9 mouse cellular contexts compared by ENCODE assay signal in genomic region chr1:180116525-180116924, GRCm38 (mm10).
A peak's percentile ranks its signal among the peaks of the same experiment; 100 is the strongest.
DNase-seq lines count a peak whose midpoint lies in the region; ATAC-seq and TF ChIP-seq lines count a peak whose summit lies in the region.
"Had no signal": no experiment of that assay in that cellular context is flagged by ENCODE, and none has a peak within 500 bp of the region (broad histone marks: within the 10 kb centered on the region; RNA-seq: fewer than 3 reads in every experiment).

No protein-coding gene starts in this region.

- TF ChIP-seq POLR2A in embryonic fibroblast, embryonic 13.5 days (IDR thresholded peaks at IDR 0.05; ENCODE audit: low read depth, low read length) = no peak

- no peaks in the 10 kb centered on the region for H3K4me1 ChIP-seq in forebrain, embryonic 11.5 days (replicated peaks; ENCODE audit: control insufficient read depth, insufficient read depth, low read length)
- H3K4me1 ChIP-seq in forebrain, embryonic 12.5 days = no peaks in the 10 kb centered on the region
- no peaks in the 10 kb centered on the region for H3K4me1 ChIP-seq in midbrain, embryonic 14.5 days (ENCODE audit: control insufficient read depth, insufficient read depth, low read length)
- no peaks in the 10 kb centered on the region for H3K4me1 ChIP-seq in midbrain, embryonic 13.5 days (replicated peaks)
- H3K4me1 ChIP-seq in embryonic fibroblast, embryonic 13.5 days (ENCODE audit: control insufficient read depth, insufficient read depth, low read length) = no peaks in the 10 kb centered on the region
- H3K4me1 ChIP-seq: heart, embryonic 15.5 days had no signal

- H3K9ac ChIP-seq in forebrain, embryonic 11.5 days (ENCODE audit: low read length) = no peak overlapping the region
- H3K9ac ChIP-seq in forebrain, embryonic 12.5 days = no peak overlapping the region
- H3K9ac ChIP-seq in midbrain, embryonic 14.5 days (replicated peaks; ENCODE audit: low read length) = no peak overlapping the region
- H3K9ac ChIP-seq in midbrain, embryonic 13.5 days (replicated peaks) = no peak overlapping the region
- H3K9ac ChIP-seq: heart, embryonic 15.5 days had no signal

- no peak overlapping the region for H3K27ac ChIP-seq in forebrain, embryonic 11.5 days (ENCODE audit: low read depth, low read length)
- H3K27ac ChIP-seq in forebrain, embryonic 12.5 days = no peak overlapping the region
- H3K27ac ChIP-seq in midbrain, embryonic 14.5 days (replicated peaks; ENCODE audit: low read depth, low read length) = no peak overlapping the region
- no peak overlapping the region for H3K27ac ChIP-seq in midbrain, embryonic 13.5 days
- no peak overlapping the region for H3K27ac ChIP-seq in embryonic fibroblast, embryonic 13.5 days (ENCODE audit: insufficient read depth, low read length)
- H3K27ac ChIP-seq: heart, embryonic 15.5 days had no signal

- WGBS in forebrain, embryonic 11.5 days = 79% methylated on average over 1 of the region's 1 CpGs
- WGBS in forebrain, embryonic 12.5 days = 86% methylated on average over 1 of the region's 1 CpGs
- WGBS in midbrain, embryonic 14.5 days = 88% methylated on average over 1 of the region's 1 CpGs
- 81% methylated on average over 1 of the region's 1 CpGs for WGBS in midbrain, embryonic 13.5 days

- intact Hi-C loops in left cerebral cortex, postnatal 36 days (cut with DNase I) = loop anchor here (5.0 kb wide), 1 partner anchor 259 kb away; no protein-coding TSS in a partner anchor

- peak; percentile 27; the same call in 1 of the 2 replicates for TF ChIP-seq CTCF in embryonic fibroblast, embryonic 13.5 days (IDR thresholded peaks at IDR 0.05; ENCODE audit: borderline replicate concordance, insufficient read depth, low read length)

- peak; percentile 55 for DNase-seq in forebrain, embryonic 11.5 days (ENCODE audit: low spot score)
- peak; percentile 32 for DNase-seq in midbrain, embryonic 14.5 days
- peak; percentile 30 for DNase-seq in thymus, postnatal 0 days (ENCODE audit: low spot score)
- DNase-seq in natural killer cell, adult 2 months (ENCODE audit: low spot score in 2 of 2) = no peak
- DNase-seq in left cerebral cortex, postnatal 36 days (ENCODE audit: low spot score in 2 of 2) = no peak

- H3K4me2 ChIP-seq in forebrain, embryonic 11.5 days (ENCODE audit: low read depth, low read length, severe bottlenecking) = no peak overlapping the region
- H3K4me2 ChIP-seq in forebrain, embryonic 12.5 days = no peak overlapping the region
- no peak overlapping the region for H3K4me2 ChIP-seq in midbrain, embryonic 14.5 days (ENCODE audit: low read length)
- H3K4me2 ChIP-seq in midbrain, embryonic 13.5 days (replicated peaks) = no peak overlapping the region
- H3K4me2 ChIP-seq: heart, embryonic 15.5 days had no signal

- H3K4me3 ChIP-seq in forebrain, embryonic 11.5 days (ENCODE audit: low read depth, low read length) = no peak overlapping the region
- no peak overlapping the region for H3K4me3 ChIP-seq in forebrain, embryonic 12.5 days (replicated peaks)
- no peak overlapping the region for H3K4me3 ChIP-seq in midbrain, embryonic 14.5 days (replicated peaks; ENCODE audit: low read depth, low read length)
- H3K4me3 ChIP-seq in midbrain, embryonic 13.5 days (replicated peaks) = no peak overlapping the region
- H3K4me3 ChIP-seq in embryonic fibroblast, embryonic 13.5 days (ENCODE audit: insufficient read depth, low read length) = no peak overlapping the region
- H3K4me3 ChIP-seq: heart, embryonic 15.5 days had no signal

- H3K36me3 ChIP-seq in forebrain, embryonic 11.5 days (ENCODE audit: control insufficient read depth, insufficient read depth, low read length) = no peaks in the 10 kb centered on the region; the same call in 1 of the 2 replicates
- peaks cover 5% of the 10 kb centered on the region; the same call in 1 of the 2 replicates for H3K36me3 ChIP-seq in forebrain, embryonic 12.5 days (replicated peaks)
- H3K36me3 ChIP-seq in midbrain, embryonic 14.5 days (ENCODE audit: control insufficient read depth, insufficient read depth, low read length) = peaks cover 6% of the 10 kb centered on the region
- H3K36me3 ChIP-seq in midbrain, embryonic 13.5 days = peaks cover 16% of the 10 kb centered on the region

- no peaks in the 10 kb centered on the region for H3K9me3 ChIP-seq in forebrain, embryonic 11.5 days (ENCODE audit: control insufficient read depth, low read length)
- H3K9me3 ChIP-seq in forebrain, embryonic 12.5 days = no peaks in the 10 kb centered on the region
- H3K9me3 ChIP-seq in midbrain, embryonic 14.5 days (ENCODE audit: control insufficient read depth, low read length) = no peaks in the 10 kb centered on the region
- H3K9me3 ChIP-seq in midbrain, embryonic 13.5 days = no peaks in the 10 kb centered on the region
- H3K9me3 ChIP-seq: heart, embryonic 15.5 days had no signal

- no peaks in the 10 kb centered on the region for H3K27me3 ChIP-seq in forebrain, embryonic 11.5 days (ENCODE audit: control insufficient read depth, insufficient read depth, low read length)
- no peaks in the 10 kb centered on the region for H3K27me3 ChIP-seq in forebrain, embryonic 12.5 days
- H3K27me3 ChIP-seq in midbrain, embryonic 14.5 days (ENCODE audit: control insufficient read depth, insufficient read depth, low read length) = no peaks in the 10 kb centered on the region
- no peaks in the 10 kb centered on the region for H3K27me3 ChIP-seq in midbrain, embryonic 13.5 days
- H3K27me3 ChIP-seq: heart, embryonic 15.5 days had no signal

- ATAC-seq in forebrain, embryonic 11.5 days (replicated peaks; ENCODE audit: low FRiP score) = no peak
- ATAC-seq in forebrain, embryonic 12.5 days (ENCODE audit: low FRiP score) = no peak
- no peak for ATAC-seq in midbrain, embryonic 14.5 days (ENCODE audit: low FRiP score, low TSS enrichment)
- ATAC-seq in midbrain, embryonic 13.5 days = no peak

Comparison
In these comparisons a context has a peak if more than half of its experiments do, and no peak if none do; other contexts are left out.
1. DNase-seq: peak in forebrain, embryonic 11.5 days (single experiment), midbrain, embryonic 14.5 days (single experiment) and thymus, postnatal 0 days (single experiment); none in natural killer cell, adult 2 months (0 of 2) and left cerebral cortex, postnatal 36 days (0 of 2).